Mouse (Mus musculus) embryonic facial prominence, embryonic 10.5 days (tissue): ENCODE data around the gene Gm49336. TPM values are rescaled to one million over a fixed set of nuclear protein-coding genes. Genes with fewer than 3 reads are reported as not detected.

Source experiments
- DNase-seq: peaks from one replicate; pipeline ENCODE4 v3.0.0-alpha.2; 2017; ENCODE audit warnings: low spot score
- H3K27ac ChIP-seq: fragments of 300-500 bp; sonication (generic); replicated peaks from 2 replicates; pipeline ENCODE4 v1.5.1; 2016; ENCODE audit warnings: mild to moderate bottlenecking
- H3K27me3 ChIP-seq: fragments of 300-500 bp; sonication (generic); replicated peaks from 2 replicates; pipeline ENCODE4 v1.6.1; 2016; ENCODE audit warnings: low read depth, mild to moderate bottlenecking; ENCODE audit not compliant: poor library complexity, severe bottlenecking
- H3K36me3 ChIP-seq: fragments of 300-500 bp; sonication (generic); replicated peaks from 2 replicates; pipeline ENCODE4 v1.6.1; 2016; ENCODE audit warnings: mild to moderate bottlenecking, moderate library complexity
- H3K4me1 ChIP-seq: fragments of 300-500 bp; sonication (generic); 2 replicates; pipeline ENCODE4 v1.6.1; 2016
- H3K4me3 ChIP-seq: fragments of 300-500 bp; sonication (generic); 2 replicates; pipeline ENCODE4 v1.5.1; 2016; ENCODE audit warnings: mild to moderate bottlenecking, moderate library complexity
- H3K9me3 ChIP-seq: fragments of 300-500 bp; sonication (generic); 2 replicates; pipeline ENCODE4 v1.6.1; 2016; ENCODE audit warnings: mild to moderate bottlenecking
- WGBS: fragments of 180-500 bp; shearing (Covaris S2); methylation state at CpG from one replicate; pipeline ENCODE4 v1.1.7; 2016; 5-methylcytosine and 5-hydroxymethylcytosine counted together
- polyA plus RNA-seq: library from polyadenylated mRNA; unstranded; fragments of >200 nt; fragmentation: Nextera tagmentation; extraction: Ambion mirVana; gene quantifications from 2 replicates; pipeline ENCODE4 v1.2.1, GENCODE M21; 2016

The Gm49336 gene
- polyA plus RNA-seq, 1 experiment from 2014 or later: 62.0 TPM

- no peaks in the 10 kb centered on the region for H3K9me3 ChIP-seq
- DNase-seq: no peak
- peaks cover 6% of the 10 kb centered on the region for H3K4me1 ChIP-seq
- no peak overlapping the region for H3K4me3 ChIP-seq
- no peaks in the 10 kb centered on the region for H3K36me3 ChIP-seq
- 84% methylated on average over 1 of the region's 1 CpGs for WGBS
- no peak overlapping the region for H3K27ac ChIP-seq
- no peaks in the 10 kb centered on the region for H3K27me3 ChIP-seq
Observed at GRCm38 (mm10) chr14:60257851-60258250, 6.5 kb upstream of the Gm49336 start.

GRCm38 (mm10) chr14:60257101-60257500 is 5.8 kb upstream of the Gm49336 start:
- peaks cover 11% of the 10 kb centered on the region for H3K4me1 ChIP-seq
- H3K36me3 ChIP-seq: no peaks in the 10 kb centered on the region
- no peak overlapping the region for H3K27ac ChIP-seq
- 83% methylated on average over 4 of the region's 4 CpGs for WGBS
- no peak overlapping the region for H3K4me3 ChIP-seq
- DNase-seq: no peak
- H3K27me3 ChIP-seq: no peaks in the 10 kb centered on the region
- H3K9me3 ChIP-seq: no peaks in the 10 kb centered on the region

GRCm38 (mm10) chr14:60256356-60256755 is 5.0 kb upstream of the Gm49336 start:
- no peaks in the 10 kb centered on the region for H3K36me3 ChIP-seq
- peak; percentile 22 for DNase-seq
- H3K4me1 ChIP-seq: peaks cover 12% of the 10 kb centered on the region
- H3K27ac ChIP-seq: peak overlapping the region; percentile 10; the same call in 1 of the 2 replicates
- WGBS: 26% methylated on average over 3 of the region's 3 CpGs
- H3K27me3 ChIP-seq: no peaks in the 10 kb centered on the region
- H3K4me3 ChIP-seq: no peak overlapping the region
- no peaks in the 10 kb centered on the region for H3K9me3 ChIP-seq

- Histone ChIP-seq H3K27ac (no peak overlapping the region), H3K9me3 (no peaks in the 10 kb centered on the region), H3K4me1 (peaks cover 19% of the 10 kb centered on the region), H3K27me3 (no peaks in the 10 kb centered on the region), H3K36me3 (no peaks in the 10 kb centered on the region), H3K4me3 (no peak overlapping the region)
- no peak for DNase-seq
Observed at GRCm38 (mm10) chr14:60254774-60255173, 3.5 kb upstream of the Gm49336 start.

- peaks cover 27% of the 10 kb centered on the region for H3K4me1 ChIP-seq
- no peak for DNase-seq
- no peaks in the 10 kb centered on the region for H3K27me3 ChIP-seq
- 90% methylated on average over 3 of the region's 3 CpGs for WGBS
- no peaks in the 10 kb centered on the region for H3K36me3 ChIP-seq
- no peak overlapping the region for H3K27ac ChIP-seq
- no peaks in the 10 kb centered on the region for H3K9me3 ChIP-seq
- H3K4me3 ChIP-seq: no peak overlapping the region
Observed at GRCm38 (mm10) chr14:60253466-60253865, 2.2 kb upstream of the Gm49336 start.

- peak overlapping the region; percentile 95 for H3K27ac ChIP-seq
- no peaks in the 10 kb centered on the region for H3K27me3 ChIP-seq
- DNase-seq: no peak
- peaks cover 27% of the 10 kb centered on the region for H3K4me1 ChIP-seq
- 26% methylated on average over 15 of the region's 15 CpGs for WGBS
- H3K4me3 ChIP-seq: peak overlapping the region; percentile 94
- peaks cover 4% of the 10 kb centered on the region; the same call in 1 of the 2 replicates for H3K36me3 ChIP-seq
- no peaks in the 10 kb centered on the region for H3K9me3 ChIP-seq
Observed at GRCm38 (mm10) chr14:60252004-60253000, 995 bp upstream of the Gm49336 start.

GRCm38 (mm10) chr14:60250879-60251278 is 428 bp downstream of the Gm49336 start:
- no peak for DNase-seq
- under 1% methylated on average over 39 of the region's 39 CpGs for WGBS
- Histone ChIP-seq H3K36me3 (peaks cover 7% of the 10 kb centered on the region), H3K4me1 (peaks cover 21% of the 10 kb centered on the region), H3K27me3 (no peaks in the 10 kb centered on the region), H3K27ac (peak overlapping the region; percentile 95), H3K4me3 (peak overlapping the region; percentile 94), H3K9me3 (no peaks in the 10 kb centered on the region)

- peak overlapping the region; percentile 95 for H3K27ac ChIP-seq
- no peak for DNase-seq
- H3K27me3 ChIP-seq: no peaks in the 10 kb centered on the region
- peaks cover 11% of the 10 kb centered on the region for H3K36me3 ChIP-seq
- no peaks in the 10 kb centered on the region for H3K9me3 ChIP-seq
- H3K4me1 ChIP-seq: peaks cover 21% of the 10 kb centered on the region
- H3K4me3 ChIP-seq: peak overlapping the region; percentile 94
- WGBS: 27% methylated on average over 8 of the region's 8 CpGs
Observed at GRCm38 (mm10) chr14:60250366-60250765, 941 bp downstream of the Gm49336 start.

GRCm38 (mm10) chr14:60238551-60238950 is 12.8 kb downstream of the Gm49336 start:
- WGBS: 81% methylated on average over 3 of the region's 3 CpGs
- no peaks in the 10 kb centered on the region for H3K4me1 ChIP-seq
- DNase-seq: no peak
- peaks cover 95% of the 10 kb centered on the region for H3K36me3 ChIP-seq
- no peak overlapping the region for H3K4me3 ChIP-seq
- H3K9me3 ChIP-seq: no peaks in the 10 kb centered on the region
- H3K27me3 ChIP-seq: no peaks in the 10 kb centered on the region
- H3K27ac ChIP-seq: no peak overlapping the region

- WGBS: 89% methylated on average over 10 of the region's 10 CpGs
- Histone ChIP-seq H3K4me3 (no peak overlapping the region), H3K27ac (no peak overlapping the region), H3K4me1 (no peaks in the 10 kb centered on the region), H3K27me3 (no peaks in the 10 kb centered on the region), H3K36me3 (peaks cover 63% of the 10 kb centered on the region), H3K9me3 (no peaks in the 10 kb centered on the region)
- DNase-seq: no peak
Observed at GRCm38 (mm10) chr14:60219886-60220285, 31.4 kb downstream of the Gm49336 start.

GRCm38 (mm10) chr14:60217616-60218015 is 33.7 kb downstream of the Gm49336 start:
- Histone ChIP-seq H3K4me1 (no peaks in the 10 kb centered on the region), H3K36me3 (peaks cover 59% of the 10 kb centered on the region), H3K9me3 (no peaks in the 10 kb centered on the region), H3K4me3 (no peak overlapping the region), H3K27ac (no peak overlapping the region), H3K27me3 (no peaks in the 10 kb centered on the region)
- 90% methylated on average over 4 of the region's 4 CpGs for WGBS
- no peak for DNase-seq

- Histone ChIP-seq H3K9me3 (no peaks in the 10 kb centered on the region), H3K4me3 (no peak overlapping the region), H3K27ac (no peak overlapping the region), H3K4me1 (no peaks in the 10 kb centered on the region), H3K36me3 (peaks cover 50% of the 10 kb centered on the region), H3K27me3 (no peaks in the 10 kb centered on the region)
- WGBS: 82% methylated on average over 1 of the region's 1 CpGs
- no peak for DNase-seq
Observed at GRCm38 (mm10) chr14:60216125-60216524, 35.2 kb downstream of the Gm49336 start.

- DNase-seq: no peak
- Histone ChIP-seq H3K4me1 (no peaks in the 10 kb centered on the region), H3K27me3 (no peaks in the 10 kb centered on the region), H3K27ac (no peak overlapping the region), H3K36me3 (peaks cover 40% of the 10 kb centered on the region), H3K9me3 (no peaks in the 10 kb centered on the region), H3K4me3 (no peak overlapping the region)
- 96% methylated on average over 3 of the region's 3 CpGs for WGBS
Observed at GRCm38 (mm10) chr14:60215000-60215399, 36.3 kb downstream of the Gm49336 start.
